Mouse (Mus musculus): ENCODE results near the gene Ccpg1. TPM values are rescaled to one million over a fixed set of nuclear protein-coding genes. Genes with fewer than 3 reads are reported as not detected.

Gene Ccpg1
- total and polyA plus RNA-seq, 3 experiments: 11.3 to 141 (median 135) TPM

DNA sequence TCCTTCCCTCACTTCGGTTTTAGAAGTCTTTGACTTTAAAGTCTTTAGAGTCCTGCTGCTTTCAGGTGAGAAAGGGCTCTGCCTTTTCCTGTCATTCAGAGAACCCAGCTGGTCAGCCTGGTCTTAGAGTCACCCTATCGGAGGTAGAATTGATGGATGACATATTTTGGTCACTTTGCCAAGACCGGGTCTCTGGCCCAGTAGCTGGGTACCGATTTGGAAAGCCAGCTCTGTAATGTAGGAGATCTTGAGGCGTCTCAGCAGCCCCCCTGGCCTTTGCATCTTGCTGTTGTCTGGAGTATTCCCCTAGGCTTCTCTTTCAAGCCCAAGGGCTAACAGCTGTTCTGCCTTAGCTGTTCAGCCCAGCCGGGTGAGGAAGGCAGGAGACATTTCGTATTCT lies 60.0 kb downstream of the Ccpg1 start:
- DNase-seq: peak; percentile 35

DNA sequence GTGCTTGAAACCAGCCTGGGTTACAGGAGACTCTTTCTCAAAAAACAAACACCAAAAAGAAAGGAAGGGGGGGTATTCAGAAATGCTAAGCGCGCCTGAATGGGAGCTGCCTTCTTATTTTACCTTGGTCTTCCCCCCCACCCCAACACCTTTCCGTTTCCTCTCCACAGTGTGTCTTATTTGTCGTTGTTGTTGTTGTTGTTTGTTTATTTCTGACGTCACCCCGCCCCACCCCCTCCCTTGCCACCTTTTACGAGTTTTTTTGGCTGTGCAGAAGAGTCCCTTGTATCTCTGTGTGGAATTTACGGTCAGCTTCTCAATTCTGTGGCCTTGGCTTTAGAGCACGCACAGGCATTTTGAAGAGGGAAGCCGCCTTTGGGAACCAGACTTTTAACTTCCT lies 60.5 kb downstream of the Ccpg1 start:
- DNase-seq: no peak

DNA sequence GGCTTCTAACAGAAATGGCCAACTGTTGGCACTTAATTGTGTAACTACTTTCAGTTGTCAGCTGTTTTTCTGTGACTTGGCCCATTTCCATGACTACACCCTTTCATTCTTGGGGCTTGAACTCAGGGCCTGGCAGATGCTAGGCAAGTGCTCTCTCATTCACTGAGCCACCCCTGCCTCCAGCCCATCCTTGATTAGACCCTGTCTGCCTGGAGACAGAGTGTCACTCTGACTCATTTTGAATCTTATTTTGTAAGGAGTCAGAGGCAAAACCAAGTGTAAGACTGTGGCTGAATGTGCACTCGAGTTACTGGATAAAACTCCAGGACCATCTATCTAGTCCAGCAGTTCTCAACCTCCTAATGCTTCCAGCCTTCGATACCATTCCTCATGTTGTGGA lies 62.7 kb downstream of the Ccpg1 start:
- no peak for DNase-seq

DNA sequence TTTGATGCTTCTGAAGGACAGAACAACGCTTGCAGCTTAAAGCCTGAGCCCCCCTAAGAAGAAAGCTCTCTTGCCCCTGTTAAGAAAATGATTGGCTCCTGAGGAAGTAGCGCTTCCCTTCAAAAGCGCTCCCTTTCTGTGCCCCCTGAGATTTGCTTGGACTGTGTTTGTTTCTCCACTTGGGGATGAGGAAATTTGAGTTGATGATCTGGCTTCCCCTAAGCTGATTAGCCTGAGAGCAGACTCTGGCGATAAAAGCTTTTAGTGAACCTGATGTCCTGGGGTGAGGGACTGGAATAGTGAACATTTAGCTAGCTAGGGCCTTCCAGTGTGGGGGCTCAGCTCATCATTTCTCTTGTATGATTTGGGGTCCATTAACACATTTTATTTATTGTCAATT lies 63.7 kb downstream of the Ccpg1 start:
- DNase-seq: no peak

- DNase-seq: no peak
These were observed 64.6 kb downstream of the Ccpg1 start for GRCm38 (mm10) chr9:73049833-73050232.

- no peak for DNase-seq
These were observed 65.4 kb downstream of the Ccpg1 start for GRCm38 (mm10) chr9:73050606-73051005.

DNA sequence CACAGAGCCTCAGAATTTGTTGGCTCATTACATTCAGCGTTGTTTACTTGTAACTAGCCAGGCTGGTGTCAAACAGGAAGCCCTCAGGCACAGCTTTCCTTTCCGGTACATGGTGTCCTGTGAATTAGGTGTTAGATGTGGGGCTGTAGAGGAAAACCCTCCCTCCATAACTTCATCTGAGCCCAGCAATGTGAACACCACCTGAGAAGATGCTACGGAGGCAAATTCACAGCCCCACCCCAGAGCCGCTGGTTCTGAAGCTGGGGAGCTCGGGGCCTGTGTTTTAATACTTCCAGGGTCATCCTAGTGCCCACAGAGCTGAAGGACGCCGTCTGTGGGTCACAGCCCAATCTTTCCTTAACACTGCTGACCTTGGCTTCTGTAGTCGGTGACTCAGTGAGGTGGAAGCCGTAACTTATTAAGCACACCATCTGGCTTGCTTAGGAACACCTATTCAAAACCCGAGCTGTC lies 70.2 kb downstream of the Ccpg1 start:
- DNase-seq: peak; percentile 83

DNA sequence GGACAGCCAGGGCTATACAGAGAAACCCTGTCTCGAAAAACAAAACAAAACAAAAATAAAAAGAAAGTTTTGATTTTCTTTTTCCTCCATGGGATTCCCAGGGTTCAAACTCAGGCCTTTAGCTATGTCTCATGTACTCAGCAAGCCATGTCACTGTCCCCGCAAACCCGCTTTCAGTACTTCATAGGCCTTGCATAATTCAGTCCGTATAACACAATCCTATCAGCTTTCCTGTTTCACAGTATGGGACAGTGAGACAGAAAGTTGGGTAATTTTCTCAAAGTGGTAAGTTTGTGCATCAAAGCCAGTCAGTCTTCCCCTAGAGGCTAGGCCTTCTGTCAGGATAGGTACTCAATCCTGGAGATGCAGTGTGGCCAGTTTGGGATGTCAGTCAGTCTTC lies 74.0 kb downstream of the Ccpg1 start:
- no peak for DNase-seq

GRCm38 (mm10) chr9:73063621-73064290 lies 78.5 kb downstream of the Ccpg1 start:
- DNase-seq: peak; percentile 68

Small RNA genes lying within 50 kb of the gene (microRNA-seq; reads per million reads assigned to microRNA genes)
- 0 reads per million in 2 experiments for gene Gm27353

Other genes starting within 250 kb of the Ccpg1 start
- under 1 TPM; 0.17 to 0.21 TPM for gene Prtg, start 178.6 kb upstream of the Ccpg1 start, total RNA-seq (2021)
- gene Prtg, start 178.6 kb upstream of the Ccpg1 start, polyA plus RNA-seq (2012; rRNA removed): 0.04 and 0.07 TPM in 2 replicates
- gene Pygo1, start 59.8 kb upstream of the Ccpg1 start, total RNA-seq (2021): 1 to 10 TPM; 2.8 to 5.1 TPM
- gene Pygo1, start 59.8 kb upstream of the Ccpg1 start, polyA plus RNA-seq (2012; rRNA removed): 0.53 and 0.77 TPM in 2 replicates
- gene Dyx1c1, start 26.6 kb upstream of the Ccpg1 start, total RNA-seq (2021): 1 to 10 TPM in 1 of 2 experiments, under 1 TPM in 1; 0.61 to 1.4 TPM
- 0.44 and 0.62 TPM in 2 replicates for gene Dyx1c1, start 26.6 kb upstream of the Ccpg1 start, polyA plus RNA-seq (2012; rRNA removed)
- not detected for gene Gm44503, start 26.6 kb upstream of the Ccpg1 start, total RNA-seq (2021)
- 0.11 TPM in 1 of 2 replicates, not detected in the other for gene Gm44503, start 26.6 kb upstream of the Ccpg1 start, polyA plus RNA-seq (2012; rRNA removed)
- gene Ccpg1os, start within 50 bp of the Ccpg1 start, total RNA-seq (2021): 10 to 100 TPM; 21.7 to 25.3 TPM
- 8.6 and 10.5 TPM in 2 replicates for gene Ccpg1os, start within 50 bp of the Ccpg1 start, polyA plus RNA-seq (2012; rRNA removed)
- gene Pigb, start 54.9 kb downstream of the Ccpg1 start, total RNA-seq (2021): 10 to 100 TPM; 13.3 to 14.7 TPM
- 7.2 and 9.6 TPM in 2 replicates for gene Pigb, start 54.9 kb downstream of the Ccpg1 start, polyA plus RNA-seq (2012; rRNA removed)
- gene Rab27a, start 59.4 kb downstream of the Ccpg1 start, total RNA-seq (2021): 10 to 100 TPM; 36.2 to 36.8 TPM
- gene Rab27a, start 59.4 kb downstream of the Ccpg1 start, polyA plus RNA-seq (2012; rRNA removed): 3.3 and 5.5 TPM in 2 replicates
- gene Khdc3, start 116.4 kb downstream of the Ccpg1 start, total RNA-seq (2021): under 1 TPM in 1 of 2 experiments, not detected in 1; 0.48 TPM
- gene Khdc3, start 116.4 kb downstream of the Ccpg1 start, polyA plus RNA-seq (2012; rRNA removed): 0.25 and 0.33 TPM in 2 replicates
- gene Gm20509, start 117.0 kb downstream of the Ccpg1 start, total RNA-seq (2021): under 1 TPM in 1 of 2 experiments, not detected in 1; 0.29 TPM
- gene Gm20509, start 117.0 kb downstream of the Ccpg1 start, polyA plus RNA-seq (2012; rRNA removed): not detected in 2 replicates
- 10 to 100 TPM; 53.3 to 61.1 TPM for gene Rsl24d1, start 128.0 kb downstream of the Ccpg1 start, total RNA-seq (2021)
- 4.7 and 6.6 TPM in 2 replicates for gene Rsl24d1, start 128.0 kb downstream of the Ccpg1 start, polyA plus RNA-seq (2012; rRNA removed)

All from adrenal gland, adult 2 months (tissue).